8 mouse cellular contexts compared by ENCODE assay signal in the genomic region with DNA sequence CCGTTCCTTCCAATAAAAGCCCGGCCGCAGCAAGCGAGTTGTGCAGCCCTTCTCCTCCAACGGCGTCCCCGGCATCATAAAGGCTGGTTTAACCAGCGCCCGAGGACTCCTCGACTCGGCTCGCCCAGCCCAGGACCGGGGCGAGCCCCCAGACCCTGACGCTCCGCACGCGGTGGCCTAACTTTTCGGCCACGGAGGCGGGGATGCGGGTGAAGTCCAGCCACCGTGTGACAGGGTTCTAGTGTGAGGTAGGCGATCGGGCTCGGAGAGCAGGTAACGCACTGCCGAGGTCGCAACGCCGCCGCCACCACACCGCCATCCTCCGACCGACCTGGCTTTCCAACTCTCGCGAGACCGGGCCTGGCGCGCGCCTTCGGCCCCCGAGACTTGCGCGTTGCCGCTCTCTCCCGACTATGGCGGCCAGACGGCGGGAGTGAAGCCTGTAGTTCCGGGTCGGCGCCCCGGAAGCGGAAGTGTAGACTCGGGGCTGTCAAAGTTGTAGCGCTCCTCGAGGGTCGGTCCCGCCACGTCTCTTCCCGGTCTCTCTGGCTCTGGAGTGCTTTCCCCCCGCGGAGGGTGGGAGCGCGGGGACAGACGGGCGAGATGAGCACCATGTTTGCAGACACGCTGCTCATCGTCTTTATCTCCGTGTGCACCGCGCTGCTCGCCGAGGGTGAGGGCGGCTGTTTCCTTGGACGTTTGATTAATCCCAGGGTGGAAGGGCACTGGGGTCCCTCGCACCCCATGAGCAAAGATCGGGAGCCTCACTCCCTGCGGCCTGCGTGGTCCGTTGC. TPM values are rescaled to one million over a fixed set of nuclear protein-coding genes. Genes with fewer than 3 reads are reported as not detected.
DNase-seq lines count a peak whose midpoint lies in the region; ATAC-seq and TF ChIP-seq lines count a peak whose summit lies in the region.

A gene (plus strand): TSS at position 118 of the 794 bp plus-strand sequence.

- H3K4me3 ChIP-seq in G1E (ENCODE audit: low read depth, low read length): peak within 1 kb of the TSS; percentile 90
- peak within 1 kb of the TSS; percentile 80 for H3K4me3 ChIP-seq in forebrain, postnatal 0 days (ENCODE audit: low read depth, low read length)
- H3K4me3 ChIP-seq in lung, embryonic 15.5 days: peak within 1 kb of the TSS; percentile 84

- H3K9me3 ChIP-seq in G1E (replicated peaks): no peaks in the 10 kb centered on the region
- no peaks in the 10 kb centered on the region for H3K9me3 ChIP-seq in forebrain, postnatal 0 days (ENCODE audit: low read length)
- no peaks in the 10 kb centered on the region for H3K9me3 ChIP-seq in lung, embryonic 15.5 days

- DNase-seq in G1E (ENCODE audit: low spot score): peak; percentile 81
- DNase-seq in cerebellum, adult 18-20 months: peak; percentile 98
- peak; percentile 98 for DNase-seq in forebrain, postnatal 0 days
- DNase-seq in heart, postnatal 4 days: peak; percentile 99
- peak; percentile 95 to 97 for DNase-seq in layer of hippocampus, adult 8-10 months (ENCODE audit: low spot score in 2 of 2)
- DNase-seq in ovary, adult 18-20 months (ENCODE audit: low spot score): peak; percentile 92
- DNase-seq in thymus, postnatal 0 days (ENCODE audit: low spot score): peak; percentile 98

- TF ChIP-seq CTCF in G1E (IDR thresholded peaks at IDR 0.05; ENCODE audit: low read depth, low read length): no peak
- peak; percentile 38 for TF ChIP-seq CTCF in forebrain, postnatal 0 days (IDR thresholded peaks at IDR 0.05; ENCODE audit: low read depth)

- peak; percentile 90 for ATAC-seq in G1E (ENCODE audit: extremely low read depth, insufficient number of reproducible peaks, low FRiP score, poor library complexity, severe bottlenecking)
- peak; percentile 99 for ATAC-seq in forebrain, postnatal 0 days
- ATAC-seq in lung, embryonic 15.5 days (ENCODE audit: borderline replicate concordance, extremely low read depth, low FRiP score, low TSS enrichment): peak; percentile 96

- peaks cover 57% of the 10 kb centered on the region for H3K4me1 ChIP-seq in G1E (ENCODE audit: insufficient read depth, low read depth, low read length)
- H3K4me1 ChIP-seq in forebrain, postnatal 0 days (ENCODE audit: insufficient read depth): no peaks in the 10 kb centered on the region
- H3K4me1 ChIP-seq in lung, embryonic 15.5 days: peaks cover 6% of the 10 kb centered on the region

- peaks cover under 1% of the 10 kb centered on the region; the same call in 1 of the 2 replicates for H3K27me3 ChIP-seq in G1E (ENCODE audit: insufficient read depth, low read length)
- H3K27me3 ChIP-seq in forebrain, postnatal 0 days (ENCODE audit: insufficient read depth, low read length): no peaks in the 10 kb centered on the region
- H3K27me3 ChIP-seq in lung, embryonic 15.5 days: no peaks in the 10 kb centered on the region

- peak within 1 kb of the TSS; percentile 94 for H3K9ac ChIP-seq in forebrain, postnatal 0 days
- peak within 1 kb of the TSS; percentile 88 for H3K9ac ChIP-seq in lung, embryonic 15.5 days

- under 1% methylated on average over 82 of the region's 82 CpGs for WGBS in forebrain, postnatal 0 days
- under 1% methylated on average over 77 of the region's 82 CpGs for WGBS in lung, embryonic 15.5 days

- H3K36me3 ChIP-seq in G1E (replicated peaks): peaks cover 31% of the 10 kb centered on the region
- peaks cover 3% of the 10 kb centered on the region; the same call in 1 of the 2 replicates for H3K36me3 ChIP-seq in forebrain, postnatal 0 days (ENCODE audit: insufficient read depth)
- H3K36me3 ChIP-seq in lung, embryonic 15.5 days: 0 out of 2 replicates have a peak, but pooled peaks cover 9% of the 10 kb centered on the region

- peak within 1 kb of the TSS; percentile 97 for H3K27ac ChIP-seq in forebrain, postnatal 0 days (ENCODE audit: low read depth, low read length)
- H3K27ac ChIP-seq in lung, embryonic 15.5 days: peak within 1 kb of the TSS; percentile 86

- peak within 1 kb of the TSS; percentile 66 for H3K4me2 ChIP-seq in forebrain, postnatal 0 days (ENCODE audit: low read depth)
- peak within 1 kb of the TSS; percentile 84 for H3K4me2 ChIP-seq in lung, embryonic 15.5 days

RNA-seq across cellular contexts. Expression of the gene that starts here (rescaled TPM):
- total RNA-seq in G1E (2014; fragmentation: Nextera tagmentation) (66.0 and 68.2 TPM in 2 replicates), G1E (2017) (104 and 121 TPM in 2 replicates)
- 10.8 and 12.8 TPM in 2 replicates for polyA plus RNA-seq in G1E (2012)
- 55.2 and 60.4 TPM in 2 replicates for total RNA-seq in forebrain, postnatal 0 days (2014; rRNA removed)
- polyA plus RNA-seq in forebrain, postnatal 0 days (2015; fragmentation: Nextera tagmentation; extraction: Ambion mirVana): 70.0 and 76.7 TPM in 2 replicates
- 10 to 100 TPM; 75.6 to 79.3 TPM for total RNA-seq in heart, postnatal 4 days (2021)
- total RNA-seq in layer of hippocampus, adult 8-10 months (2022): 10 to 100 TPM; 44.8 to 62.1 (median 51.2) TPM
- polyA plus RNA-seq in lung, embryonic 15.5 days (2015; fragmentation: Nextera tagmentation; extraction: Ambion mirVana): 101 TPM in 2 replicates
- 91.4 and 98.8 TPM in 2 replicates for polyA plus RNA-seq in thymus, postnatal 0 days (2015; fragmentation: Nextera tagmentation; extraction: Ambion mirVana)

Comparison
In these comparisons a context has a peak if more than half of its experiments do, and no peak if none do; other contexts are left out.
1. Peak in every context shown above with its lines: DNase-seq, ATAC-seq, H3K4me3 ChIP-seq and H3K27ac ChIP-seq.